Comparison of ENCODE assay signal across 1 mouse cellular context in the genomic region with DNA sequence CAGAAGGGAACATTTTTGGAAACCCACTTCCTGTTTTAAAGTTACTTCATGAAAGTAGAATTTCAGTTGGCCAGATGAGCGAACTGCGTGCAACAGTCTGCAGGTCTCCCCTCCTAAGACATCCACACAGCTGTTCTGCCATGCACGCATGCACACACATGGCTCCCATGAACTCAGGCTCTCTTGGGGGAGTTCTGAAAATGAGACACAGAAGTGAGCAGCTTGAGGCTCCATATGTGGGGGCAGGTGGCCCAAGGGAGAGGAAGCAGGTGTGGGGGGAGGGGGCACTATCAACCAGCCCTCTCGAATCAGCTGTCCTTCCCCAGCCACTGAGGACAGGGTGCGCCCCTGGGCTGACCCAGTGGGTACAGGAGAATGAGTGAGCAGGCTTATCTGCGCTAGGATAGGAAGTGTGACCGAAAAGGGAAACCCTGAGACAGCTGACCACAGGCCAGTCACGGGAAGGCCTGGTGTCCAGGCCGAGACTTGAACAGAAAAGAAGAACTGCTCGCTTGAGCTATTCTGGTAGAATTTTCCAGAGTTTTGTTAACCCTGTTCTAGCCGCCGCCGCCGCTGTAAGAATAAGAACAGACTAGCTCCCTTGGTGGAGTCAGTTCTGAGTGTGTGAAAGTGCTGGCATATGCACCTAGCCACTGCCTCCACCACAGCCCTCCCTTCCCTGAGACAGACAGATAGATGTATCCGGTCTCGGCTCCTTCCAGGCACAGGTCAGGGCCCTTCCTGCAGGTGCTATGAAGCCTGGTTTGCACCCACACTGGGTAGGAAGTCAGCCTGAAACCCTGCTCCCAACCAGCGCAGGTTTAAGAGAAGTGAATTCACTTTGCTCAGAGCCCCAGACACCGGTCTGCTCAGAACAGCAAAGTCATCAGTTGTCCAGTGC.
TF ChIP-seq lines count a peak whose summit lies in the region.

No protein-coding gene starts in this region.

TF ChIP-seq in CH12.LX, 34 proteins besides CTCF, POLR2A, EP300 and RAD21 (continued from another document):
- TF ChIP-seq SMC3 (IDR thresholded peaks at IDR 0.05; ENCODE audit: low read depth, low read length) (no peak; the same call in 1 of the 2 replicates), ZMIZ1 (IDR thresholded peaks at IDR 0.05; ENCODE audit: low read depth, low read length) (peak; percentile 77), MAX (IDR thresholded peaks at IDR 0.05; ENCODE audit: low read length) (peak; percentile 82), TCF12 (IDR thresholded peaks at IDR 0.05; ENCODE audit: low read depth, low read length) (peak; percentile 98), KAT2A (IDR thresholded peaks at IDR 0.05; ENCODE audit: insufficient replicate concordance, low read length) (0 out of 2 replicates have a peak, but pooled peaks have one; percentile 61), E2F4 (IDR thresholded peaks at IDR 0.05; ENCODE audit: insufficient replicate concordance, low read depth, low read length) (no peak), JUND (conservative IDR thresholded peaks at IDR 0.05; ENCODE audit: low read depth, low read length) (no peak), USF1 (IDR thresholded peaks at IDR 0.05; ENCODE audit: low read depth, low read length) (peak; percentile 40; the same call in 1 of the 2 replicates), ELF1 (IDR thresholded peaks at IDR 0.05; ENCODE audit: low read depth, low read length) (0 out of 2 replicates have a peak, but pooled peaks have one; percentile 7), MAFK (IDR thresholded peaks at IDR 0.05; ENCODE audit: insufficient replicate concordance, low read length) (peak; percentile 54; the same call in 1 of the 2 replicates), ZC3H11A (IDR thresholded peaks at IDR 0.05; ENCODE audit: low read depth, low read length) (no peak), TBP (conservative IDR thresholded peaks at IDR 0.05; ENCODE audit: low read depth, low read length) (no peak), JUN (IDR thresholded peaks at IDR 0.05; ENCODE audit: insufficient read depth, low read depth, low read length) (no peak), POLR2AphosphoS2 (IDR thresholded peaks at IDR 0.05; ENCODE audit: low read depth, low read length) (no peak), RCOR1 (conservative IDR thresholded peaks at IDR 0.05; ENCODE audit: low read depth, low read length) (peak; percentile 89)
TF ChIP-seq in CH12.LX: peak in this region for 22.
